ENCODE assay signal across 14 mouse cellular contexts in the genomic region with DNA sequence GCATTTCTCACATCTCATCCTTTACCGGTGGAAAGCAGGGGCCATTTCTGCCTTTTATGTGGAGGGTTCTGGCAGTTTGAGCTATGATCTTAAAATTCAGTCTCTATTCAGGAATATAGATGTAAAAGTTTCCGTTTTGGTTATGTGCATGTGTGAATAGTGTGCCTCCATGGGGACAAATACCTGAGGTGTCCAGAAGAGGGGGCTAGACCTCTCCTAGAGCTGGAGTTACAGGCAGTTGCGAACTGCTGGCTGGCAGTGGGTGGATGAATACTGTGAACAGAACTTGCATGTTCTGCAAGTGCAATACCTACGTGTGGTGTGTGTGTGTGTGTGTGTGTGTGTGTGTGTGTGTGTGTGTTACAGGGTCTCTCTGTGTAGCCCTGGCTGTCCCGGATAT. TPM values are rescaled to one million over a fixed set of nuclear protein-coding genes. Genes with fewer than 3 reads are reported as not detected.
A peak's percentile ranks its signal among the peaks of the same experiment; 100 is the strongest.
DNase-seq lines count a peak whose midpoint lies in the region; ATAC-seq and TF ChIP-seq lines count a peak whose summit lies in the region.
"Had no signal": no experiment of that assay in that cellular context is flagged by ENCODE, and none has a peak within 500 bp of the region (broad histone marks: within the 10 kb centered on the region; RNA-seq: fewer than 3 reads in every experiment).

No protein-coding gene starts in this region.

- H3K27me3 ChIP-seq in heart, postnatal 0 days (ENCODE audit: control insufficient read depth, insufficient read depth, low read length), result peaks cover 29% of the 10 kb centered on the region
- H3K27me3 ChIP-seq in thymus, adult 2 months (ENCODE audit: control insufficient read depth, insufficient read depth, low read length), result peaks cover 13% of the 10 kb centered on the region; the same call in 1 of the 2 replicates
- H3K27me3 ChIP-seq in forebrain, embryonic 10.5 days (ENCODE audit: poor library complexity, severe bottlenecking), result peaks cover 38% of the 10 kb centered on the region

- no peak for TF ChIP-seq POLR2A in thymus, adult 2 months (IDR thresholded peaks at IDR 0.05; ENCODE audit: control insufficient read depth, extremely low read depth, insufficient read depth, low read length, poor library complexity)

- H3K27ac ChIP-seq in heart, postnatal 0 days (ENCODE audit: low read depth), result no peak overlapping the region
- no peak overlapping the region for H3K27ac ChIP-seq in thymus, adult 2 months (ENCODE audit: control insufficient read depth, insufficient read depth, low read length)
- H3K27ac ChIP-seq in forebrain, embryonic 10.5 days, result no peak overlapping the region
- H3K27ac ChIP-seq: limb, embryonic 13.5 days had no signal

- no peak overlapping the region for H3K9ac ChIP-seq in heart, postnatal 0 days (replicated peaks; ENCODE audit: low read depth, low read length)
- H3K9ac ChIP-seq: limb, embryonic 13.5 days had no signal

- no peak for TF ChIP-seq EP300 in heart, postnatal 0 days (IDR thresholded peaks at IDR 0.05; ENCODE audit: low read depth)

- DNase-seq in heart, postnatal 0 days (ENCODE audit: low spot score), result no peak
- DNase-seq in heart, adult 8-10 months (ENCODE audit: low spot score), result no peak
- DNase-seq in thymus, postnatal 14 days, result peak; percentile 44
- no peak for DNase-seq in thymus, adult 2 months
- peak; percentile 36 for DNase-seq in embryo, embryonic 10.5 days (ENCODE audit: low spot score)
- DNase-seq in forebrain, embryonic 10.5 days (ENCODE audit: extremely low spot score, low spot score), result no peak
- no peak for DNase-seq in adrenal gland, postnatal 14 days
- DNase-seq in lung, postnatal 25 days (ENCODE audit: low spot score), result no peak
- DNase-seq: cerebellum, postnatal 10 days; kidney, adult 9 months had no signal

- H3K4me3 ChIP-seq in heart, postnatal 0 days (ENCODE audit: low read depth, low read length), result no peak overlapping the region
- no peak overlapping the region for H3K4me3 ChIP-seq in thymus, adult 2 months (ENCODE audit: control insufficient read depth, insufficient read depth, low read length)
- no peak overlapping the region for H3K4me3 ChIP-seq in forebrain, embryonic 10.5 days
- H3K4me3 ChIP-seq: megakaryocyte, embryonic 14.5 days had no signal

- 75% methylated on average over 5 of the region's 5 CpGs for WGBS in heart, postnatal 0 days
- WGBS in thymus, adult 2 months, result 74% methylated on average over 5 of the region's 5 CpGs
- 71% methylated on average over 5 of the region's 5 CpGs for WGBS in forebrain, embryonic 10.5 days

- no peak for ATAC-seq in heart, postnatal 0 days (ENCODE audit: insufficient read depth, low read depth)

- H3K4me1 ChIP-seq in heart, postnatal 0 days (ENCODE audit: control insufficient read depth, insufficient read depth), result peaks cover 18% of the 10 kb centered on the region
- H3K4me1 ChIP-seq in thymus, adult 2 months (replicated peaks; ENCODE audit: control insufficient read depth, insufficient read depth, low read length), result peaks cover 20% of the 10 kb centered on the region
- peaks cover 38% of the 10 kb centered on the region for H3K4me1 ChIP-seq in forebrain, embryonic 10.5 days

- no peaks in the 10 kb centered on the region for H3K36me3 ChIP-seq in heart, postnatal 0 days (replicated peaks; ENCODE audit: control insufficient read depth, insufficient read depth, low read length)
- no peaks in the 10 kb centered on the region for H3K36me3 ChIP-seq in thymus, adult 2 months (ENCODE audit: control insufficient read depth, insufficient read depth, low read length)
- no peaks in the 10 kb centered on the region for H3K36me3 ChIP-seq in forebrain, embryonic 10.5 days (replicated peaks)
- H3K36me3 ChIP-seq: limb, embryonic 13.5 days had no signal

- H3K9me3 ChIP-seq in heart, postnatal 0 days (replicated peaks; ENCODE audit: control insufficient read depth, low read length), result no peaks in the 10 kb centered on the region
- no peaks in the 10 kb centered on the region; the same call in 1 of the 2 replicates for H3K9me3 ChIP-seq in forebrain, embryonic 10.5 days
- H3K9me3 ChIP-seq: limb, embryonic 13.5 days had no signal

- 0 out of 2 replicates have a peak, but pooled peaks have one; percentile 11 for TF ChIP-seq CTCF in heart, postnatal 0 days (IDR thresholded peaks at IDR 0.05; ENCODE audit: low read depth)
- TF ChIP-seq CTCF in thymus, adult 2 months (IDR thresholded peaks at IDR 0.05; ENCODE audit: borderline replicate concordance, control insufficient read depth, extremely low read depth, insufficient read depth, low read length, poor library complexity), result no peak

- no peak overlapping the region for H3K4me2 ChIP-seq in heart, postnatal 0 days (ENCODE audit: low read depth, low read length)
- H3K4me2 ChIP-seq: limb, embryonic 13.5 days had no signal

RNA-seq across cellular contexts. Expression of gene Rgs9bp, which starts 2.7 kb away (rescaled TPM):
- under 0.01 TPM in 1 of 2 replicates, not detected in the other for total RNA-seq in heart, postnatal 0 days (2014; rRNA removed; ENCODE audit: low replicate concordance)
- polyA plus RNA-seq in heart, postnatal 0 days (2015; fragmentation: Nextera tagmentation; extraction: Ambion mirVana), result 0.04 and 0.07 TPM in 2 replicates
- not detected for total RNA-seq in heart, adult 8-10 months (2022)
- polyA plus RNA-seq in thymus, adult 2 months (2012; rRNA removed), result 0.26 TPM in 2 replicates
- 0.09 and 0.44 TPM in 2 replicates for polyA plus RNA-seq in forebrain, embryonic 10.5 days (2016; fragmentation: Nextera tagmentation; extraction: Ambion mirVana)
- total RNA-seq in adrenal gland, postnatal 14 days (2021), result 0.37 and 0.56 TPM in 2 replicates
- total RNA-seq: neutrophil, adult 5-6 weeks had no signal

RNA-seq across cellular contexts. Expression of gene Ankrd27, which starts 3.3 kb away (rescaled TPM):
- total RNA-seq in heart, postnatal 0 days (2014; rRNA removed; ENCODE audit: low replicate concordance), result 9.5 and 19.3 TPM in 2 replicates
- 8.9 and 9.6 TPM in 2 replicates for polyA plus RNA-seq in heart, postnatal 0 days (2015; fragmentation: Nextera tagmentation; extraction: Ambion mirVana)
- 10 to 100 TPM in 3 of 4 experiments, 1 to 10 TPM in 1; 8.6 to 12.0 (median 10.8) TPM for total RNA-seq in heart, adult 8-10 months (2022)
- 41.6 and 44.9 TPM in 2 replicates for polyA plus RNA-seq in thymus, adult 2 months (2012; rRNA removed)
- 40.2 and 41.1 TPM in 2 replicates for polyA plus RNA-seq in forebrain, embryonic 10.5 days (2016; fragmentation: Nextera tagmentation; extraction: Ambion mirVana)
- total RNA-seq in adrenal gland, postnatal 14 days (2021), result 30.7 and 33.6 TPM in 2 replicates

RNA-seq across cellular contexts. Expression of gene Nudt19, which starts 26.6 kb away (rescaled TPM):
- total RNA-seq in heart, postnatal 0 days (2014; rRNA removed; ENCODE audit: low replicate concordance), result 75.2 and 76.6 TPM in 2 replicates
- polyA plus RNA-seq in heart, postnatal 0 days (2015; fragmentation: Nextera tagmentation; extraction: Ambion mirVana), result 133 and 136 TPM in 2 replicates
- 10 to 100 TPM; 58.4 to 73.7 (median 68.2) TPM for total RNA-seq in heart, adult 8-10 months (2022)
- polyA plus RNA-seq in thymus, adult 2 months (2012; rRNA removed), result 40.2 and 44.1 TPM in 2 replicates
- 45.9 and 50.3 TPM in 2 replicates for polyA plus RNA-seq in forebrain, embryonic 10.5 days (2016; fragmentation: Nextera tagmentation; extraction: Ambion mirVana)
- total RNA-seq in adrenal gland, postnatal 14 days (2021), result 56.6 and 59.6 TPM in 2 replicates

RNA-seq across cellular contexts. Expression of gene Tdrd12, which starts 45.2 kb away (rescaled TPM):
- total RNA-seq in heart, postnatal 0 days (2014; rRNA removed; ENCODE audit: low replicate concordance), result not detected in 2 replicates
- 1.4 and 1.5 TPM in 2 replicates for polyA plus RNA-seq in heart, postnatal 0 days (2015; fragmentation: Nextera tagmentation; extraction: Ambion mirVana)
- total RNA-seq in heart, adult 8-10 months (2022), result under 1 TPM in 2 of 4 experiments, not detected in 2; 0.08 to 0.16 TPM
- polyA plus RNA-seq in thymus, adult 2 months (2012; rRNA removed), result 0.24 TPM in 1 of 2 replicates, not detected in the other
- 0.15 TPM in 2 replicates for polyA plus RNA-seq in forebrain, embryonic 10.5 days (2016; fragmentation: Nextera tagmentation; extraction: Ambion mirVana)
- total RNA-seq in adrenal gland, postnatal 14 days (2021), result not detected in 2 replicates
- total RNA-seq: gastrocnemius, adult 18-20 months; neutrophil, adult 5-6 weeks had no signal

Comparison
In these comparisons a context has a peak if more than half of its experiments do, and no peak if none do; other contexts are left out.
1. DNase-seq: peak in thymus, postnatal 14 days (single experiment) and embryo, embryonic 10.5 days (single experiment); none in heart, postnatal 0 days (single experiment), heart, adult 8-10 months (single experiment), thymus, adult 2 months (single experiment), forebrain, embryonic 10.5 days (single experiment), adrenal gland, postnatal 14 days (single experiment) and lung, postnatal 25 days (single experiment).